Mouse (Mus musculus): ENCODE measurements at regions not wholly inside any gene's neighbourhood (a gene's known extent, or its start where the extent isn't known, plus 50 kb on each side); places are given as distances from the start of the nearest gene placed in this dataset.

- ATAC-seq (ENCODE audit: insufficient number of reproducible peaks, low FRiP score, low TSS enrichment, low read depth), result no peak
- Histone ChIP-seq H3K27ac (replicated peaks; ENCODE audit: low read depth, low read length) (no peak overlapping the region), H3K4me2 (ENCODE audit: low read depth, severe bottlenecking) (no peak overlapping the region), H3K9ac (ENCODE audit: low read length) (no peak overlapping the region), H3K4me1 (ENCODE audit: control insufficient read depth, insufficient read depth, low read length) (no peaks in the 10 kb centered on the region), H3K27me3 (ENCODE audit: control insufficient read depth, insufficient read depth, low read length) (no peaks in the 10 kb centered on the region), H3K9me3 (ENCODE audit: control insufficient read depth, low read length) (no peaks in the 10 kb centered on the region), H3K36me3 (ENCODE audit: control insufficient read depth, insufficient read depth, low read length) (no peaks in the 10 kb centered on the region), H3K4me3 (ENCODE audit: low read depth, low read length) (no peak overlapping the region)
- no peak for DNase-seq (ENCODE audit: low spot score)
- 93% methylated on average over 4 of the region's 4 CpGs for WGBS
These were observed 126.6 kb downstream of the Anxa5 start for GRCm38 (mm10) chr3:36349073-36349472.

GRCm38 (mm10) chr3:36340889-36341533, 118.9 kb upstream of the Qrfpr start:
- DNase-seq (ENCODE audit: low spot score) (no peak), ATAC-seq (ENCODE audit: insufficient number of reproducible peaks, low FRiP score, low TSS enrichment, low read depth) (no peak)
- no peaks in the 10 kb centered on the region for H3K36me3 ChIP-seq (ENCODE audit: control insufficient read depth, insufficient read depth, low read length)
- H3K4me1 ChIP-seq (ENCODE audit: control insufficient read depth, insufficient read depth, low read length), result no peaks in the 10 kb centered on the region
- no peak overlapping the region for H3K4me2 ChIP-seq (ENCODE audit: low read depth, severe bottlenecking)
- H3K9ac ChIP-seq (ENCODE audit: low read length), result no peak overlapping the region
- H3K4me3 ChIP-seq (ENCODE audit: low read depth, low read length), result no peak overlapping the region
- H3K27ac ChIP-seq (replicated peaks; ENCODE audit: low read depth, low read length), result no peak overlapping the region
- 70% methylated on average over 6 of the region's 6 CpGs for WGBS
- H3K9me3 ChIP-seq (ENCODE audit: control insufficient read depth, low read length), result no peaks in the 10 kb centered on the region
- no peaks in the 10 kb centered on the region for H3K27me3 ChIP-seq (ENCODE audit: control insufficient read depth, insufficient read depth, low read length)

GRCm38 (mm10) chr3:36339656-36340055, 117.5 kb upstream of the Qrfpr start:
- Histone ChIP-seq H3K27me3 (ENCODE audit: control insufficient read depth, insufficient read depth, low read length) (no peaks in the 10 kb centered on the region), H3K9me3 (ENCODE audit: control insufficient read depth, low read length) (no peaks in the 10 kb centered on the region), H3K4me3 (ENCODE audit: low read depth, low read length) (no peak overlapping the region), H3K4me2 (ENCODE audit: low read depth, severe bottlenecking) (no peak overlapping the region), H3K4me1 (ENCODE audit: control insufficient read depth, insufficient read depth, low read length) (no peaks in the 10 kb centered on the region), H3K9ac (ENCODE audit: low read length) (no peak overlapping the region), H3K27ac (replicated peaks; ENCODE audit: low read depth, low read length) (no peak overlapping the region), H3K36me3 (ENCODE audit: control insufficient read depth, insufficient read depth, low read length) (no peaks in the 10 kb centered on the region)
- ATAC-seq (ENCODE audit: insufficient number of reproducible peaks, low FRiP score, low TSS enrichment, low read depth), result no peak
- no peak for DNase-seq (ENCODE audit: low spot score)
- WGBS, result 84% methylated on average over 5 of the region's 5 CpGs

GRCm38 (mm10) chr3:36334279-36334678, 112.2 kb upstream of the Qrfpr start:
- DNase-seq (ENCODE audit: low spot score) (no peak), ATAC-seq (ENCODE audit: insufficient number of reproducible peaks, low FRiP score, low TSS enrichment, low read depth) (no peak)
- no peak overlapping the region for H3K27ac ChIP-seq (replicated peaks; ENCODE audit: low read depth, low read length)
- H3K9ac ChIP-seq (ENCODE audit: low read length), result no peak overlapping the region
- WGBS, result 76% methylated on average over 5 of the region's 5 CpGs
- H3K36me3 ChIP-seq (ENCODE audit: control insufficient read depth, insufficient read depth, low read length), result no peaks in the 10 kb centered on the region
- H3K4me3 ChIP-seq (ENCODE audit: low read depth, low read length), result no peak overlapping the region
- no peaks in the 10 kb centered on the region for H3K4me1 ChIP-seq (ENCODE audit: control insufficient read depth, insufficient read depth, low read length)
- no peaks in the 10 kb centered on the region for H3K27me3 ChIP-seq (ENCODE audit: control insufficient read depth, insufficient read depth, low read length)
- no peak overlapping the region for H3K4me2 ChIP-seq (ENCODE audit: low read depth, severe bottlenecking)
- H3K9me3 ChIP-seq (ENCODE audit: control insufficient read depth, low read length), result no peaks in the 10 kb centered on the region

- no peak overlapping the region for H3K4me3 ChIP-seq (ENCODE audit: low read depth, low read length)
- H3K27me3 ChIP-seq (ENCODE audit: control insufficient read depth, insufficient read depth, low read length), result no peaks in the 10 kb centered on the region
- H3K9ac ChIP-seq (ENCODE audit: low read length), result no peak overlapping the region
These were observed 109.9 kb upstream of the Qrfpr start for GRCm38 (mm10) chr3:36332016-36332415.

GRCm38 (mm10) chr3:36330656-36331055, 108.5 kb upstream of the Qrfpr start:
- no peak overlapping the region for H3K4me3 ChIP-seq (ENCODE audit: low read depth, low read length)
- no peaks in the 10 kb centered on the region for H3K9me3 ChIP-seq (ENCODE audit: control insufficient read depth, low read length)
- peak; percentile 64 for DNase-seq (ENCODE audit: low spot score)
- H3K9ac ChIP-seq (ENCODE audit: low read length), result no peak overlapping the region
- no peaks in the 10 kb centered on the region for H3K36me3 ChIP-seq (ENCODE audit: control insufficient read depth, insufficient read depth, low read length)
- no peak overlapping the region for H3K4me2 ChIP-seq (ENCODE audit: low read depth, severe bottlenecking)
- H3K27me3 ChIP-seq (ENCODE audit: control insufficient read depth, insufficient read depth, low read length), result no peaks in the 10 kb centered on the region
- H3K27ac ChIP-seq (replicated peaks; ENCODE audit: low read depth, low read length), result no peak overlapping the region
- H3K4me1 ChIP-seq (ENCODE audit: control insufficient read depth, insufficient read depth, low read length), result no peaks in the 10 kb centered on the region
- no peak for ATAC-seq (ENCODE audit: insufficient number of reproducible peaks, low FRiP score, low TSS enrichment, low read depth)
- 32% methylated on average over 9 of the region's 9 CpGs for WGBS

More at GRCm38 (mm10) chr3:36332016-36332415, 109.9 kb upstream of the Qrfpr start:
- Histone ChIP-seq H3K4me1 (ENCODE audit: control insufficient read depth, insufficient read depth, low read length) (no peaks in the 10 kb centered on the region), H3K4me2 (ENCODE audit: low read depth, severe bottlenecking) (no peak overlapping the region), H3K36me3 (ENCODE audit: control insufficient read depth, insufficient read depth, low read length) (no peaks in the 10 kb centered on the region), H3K9me3 (ENCODE audit: control insufficient read depth, low read length) (no peaks in the 10 kb centered on the region), H3K27ac (replicated peaks; ENCODE audit: low read depth, low read length) (no peak overlapping the region)
- DNase-seq (ENCODE audit: low spot score) (no peak), ATAC-seq (ENCODE audit: insufficient number of reproducible peaks, low FRiP score, low TSS enrichment, low read depth) (no peak)
- 93% methylated on average over 6 of the region's 6 CpGs for WGBS

- no peak for DNase-seq (ENCODE audit: low spot score)
- ATAC-seq (ENCODE audit: insufficient number of reproducible peaks, low FRiP score, low TSS enrichment, low read depth), result no peak
- no peak overlapping the region for H3K9ac ChIP-seq (ENCODE audit: low read length)
- H3K27me3 ChIP-seq (ENCODE audit: control insufficient read depth, insufficient read depth, low read length), result no peaks in the 10 kb centered on the region
- H3K4me3 ChIP-seq (ENCODE audit: low read depth, low read length), result no peak overlapping the region
- H3K36me3 ChIP-seq (ENCODE audit: control insufficient read depth, insufficient read depth, low read length), result no peaks in the 10 kb centered on the region
- no peaks in the 10 kb centered on the region for H3K4me1 ChIP-seq (ENCODE audit: control insufficient read depth, insufficient read depth, low read length)
- H3K4me2 ChIP-seq (ENCODE audit: low read depth, severe bottlenecking), result no peak overlapping the region
- WGBS, result 93% methylated on average over 7 of the region's 7 CpGs
- H3K9me3 ChIP-seq (ENCODE audit: control insufficient read depth, low read length), result no peaks in the 10 kb centered on the region
- H3K27ac ChIP-seq (replicated peaks; ENCODE audit: low read depth, low read length), result no peak overlapping the region
These were observed 107.5 kb upstream of the Qrfpr start for GRCm38 (mm10) chr3:36329631-36330030.

- no peak for ATAC-seq (ENCODE audit: insufficient number of reproducible peaks, low FRiP score, low TSS enrichment, low read depth)
- Histone ChIP-seq H3K27me3 (ENCODE audit: control insufficient read depth, insufficient read depth, low read length) (no peaks in the 10 kb centered on the region), H3K4me2 (ENCODE audit: low read depth, severe bottlenecking) (no peak overlapping the region), H3K4me3 (ENCODE audit: low read depth, low read length) (no peak overlapping the region), H3K9ac (ENCODE audit: low read length) (no peak overlapping the region), H3K4me1 (ENCODE audit: control insufficient read depth, insufficient read depth, low read length) (no peaks in the 10 kb centered on the region), H3K27ac (replicated peaks; ENCODE audit: low read depth, low read length) (no peak overlapping the region), H3K9me3 (ENCODE audit: control insufficient read depth, low read length) (no peaks in the 10 kb centered on the region), H3K36me3 (ENCODE audit: control insufficient read depth, insufficient read depth, low read length) (no peaks in the 10 kb centered on the region)
- DNase-seq (ENCODE audit: low spot score), result no peak
- 85% methylated on average over 2 of the region's 2 CpGs for WGBS
These were observed 106.8 kb upstream of the Qrfpr start for GRCm38 (mm10) chr3:36328927-36329326.

GRCm38 (mm10) chr3:36318635-36319034, 96.5 kb upstream of the Qrfpr start:
- no peak for ATAC-seq (ENCODE audit: insufficient number of reproducible peaks, low FRiP score, low TSS enrichment, low read depth)
- Histone ChIP-seq H3K9me3 (ENCODE audit: control insufficient read depth, low read length) (no peaks in the 10 kb centered on the region), H3K4me2 (ENCODE audit: low read depth, severe bottlenecking) (no peak overlapping the region), H3K36me3 (ENCODE audit: control insufficient read depth, insufficient read depth, low read length) (no peaks in the 10 kb centered on the region), H3K9ac (ENCODE audit: low read length) (no peak overlapping the region), H3K4me1 (ENCODE audit: control insufficient read depth, insufficient read depth, low read length) (no peaks in the 10 kb centered on the region), H3K27me3 (ENCODE audit: control insufficient read depth, insufficient read depth, low read length) (no peaks in the 10 kb centered on the region), H3K4me3 (ENCODE audit: low read depth, low read length) (no peak overlapping the region), H3K27ac (replicated peaks; ENCODE audit: low read depth, low read length) (no peak overlapping the region)
- no peak for DNase-seq (ENCODE audit: low spot score)

Measured in limb, embryonic 11.5 days (tissue).